Comparison of ENCODE assay signal across 8 mouse cellular contexts in genomic region chr4:34729851-34730341, GRCm38 (mm10). TPM values are rescaled to one million over a fixed set of nuclear protein-coding genes. Genes with fewer than 3 reads are reported as not detected.
DNase-seq lines count a peak whose midpoint lies in the region; ATAC-seq lines count a peak whose summit lies in the region.

Cfap206 (minus strand) TSS chr4:34730206.

- peak within 1 kb of the TSS; percentile 92 for H3K4me2 ChIP-seq in embryonic facial prominence, embryonic 13.5 days
- peak within 1 kb of the TSS; percentile 86 for H3K4me2 ChIP-seq in heart, embryonic 13.5 days
- H3K4me2 ChIP-seq in kidney, embryonic 16.5 days (replicated peaks; ENCODE audit: low read depth, low read length), result peak within 1 kb of the TSS; percentile 92
- peak within 1 kb of the TSS; percentile 82 for H3K4me2 ChIP-seq in liver, embryonic 16.5 days (ENCODE audit: low read depth, low read length)
- peak within 1 kb of the TSS; percentile 94 for H3K4me2 ChIP-seq in neural tube, embryonic 14.5 days (ENCODE audit: low read depth, low read length)

- no peaks in the 10 kb centered on the region for H3K36me3 ChIP-seq in embryonic facial prominence, embryonic 13.5 days
- H3K36me3 ChIP-seq in heart, embryonic 13.5 days, result no peaks in the 10 kb centered on the region
- H3K36me3 ChIP-seq in kidney, embryonic 16.5 days (ENCODE audit: insufficient read depth, low read length), result no peaks in the 10 kb centered on the region
- H3K36me3 ChIP-seq in liver, embryonic 16.5 days (ENCODE audit: control insufficient read depth, insufficient read depth), result no peaks in the 10 kb centered on the region
- H3K36me3 ChIP-seq in neural tube, embryonic 14.5 days (ENCODE audit: control insufficient read depth, insufficient read depth, low read length), result no peaks in the 10 kb centered on the region

- DNase-seq in A20 (ENCODE audit: low read depth, low spot score), result peak; percentile 71
- DNase-seq in adrenal gland, postnatal 4 days (ENCODE audit: low spot score in 2 of 2), result peak; percentile 45 to 69
- peak; percentile 85 for DNase-seq in testis, postnatal 10 days (ENCODE audit: low spot score)

- peak within 1 kb of the TSS; percentile 65 for H3K9ac ChIP-seq in embryonic facial prominence, embryonic 13.5 days
- H3K9ac ChIP-seq in heart, embryonic 13.5 days, result peak within 1 kb of the TSS; percentile 76
- peak within 1 kb of the TSS; percentile 60 for H3K9ac ChIP-seq in kidney, embryonic 16.5 days (replicated peaks; ENCODE audit: low read length)
- no peak within 1 kb of the TSS for H3K9ac ChIP-seq in liver, embryonic 16.5 days (ENCODE audit: low read depth, low read length)
- peak within 1 kb of the TSS; percentile 25; the same call in 1 of the 2 replicates for H3K9ac ChIP-seq in neural tube, embryonic 14.5 days (replicated peaks; ENCODE audit: low read depth, low read length)

- no peak within 1 kb of the TSS for H3K27ac ChIP-seq in embryonic facial prominence, embryonic 13.5 days
- H3K27ac ChIP-seq in heart, embryonic 13.5 days (replicated peaks), result no peak within 1 kb of the TSS
- no peak within 1 kb of the TSS for H3K27ac ChIP-seq in kidney, embryonic 16.5 days (ENCODE audit: low read length)
- H3K27ac ChIP-seq in liver, embryonic 16.5 days (ENCODE audit: low read length), result no peak within 1 kb of the TSS
- H3K27ac ChIP-seq in neural tube, embryonic 14.5 days (ENCODE audit: low read depth, low read length), result no peak within 1 kb of the TSS

- H3K27me3 ChIP-seq in embryonic facial prominence, embryonic 13.5 days, result peaks cover 16% of the 10 kb centered on the region
- no peaks in the 10 kb centered on the region for H3K27me3 ChIP-seq in heart, embryonic 13.5 days (replicated peaks)
- H3K27me3 ChIP-seq in kidney, embryonic 16.5 days (ENCODE audit: insufficient read depth, low read length), result no peaks in the 10 kb centered on the region; the same call in 1 of the 2 replicates
- peaks cover 11% of the 10 kb centered on the region for H3K27me3 ChIP-seq in liver, embryonic 16.5 days (ENCODE audit: control insufficient read depth, insufficient read depth, low read depth, low read length)
- H3K27me3 ChIP-seq in neural tube, embryonic 14.5 days (ENCODE audit: control insufficient read depth, insufficient read depth, low read length), result no peaks in the 10 kb centered on the region

- H3K9me3 ChIP-seq in embryonic facial prominence, embryonic 13.5 days, result no peaks in the 10 kb centered on the region
- H3K9me3 ChIP-seq in heart, embryonic 13.5 days, result no peaks in the 10 kb centered on the region
- no peaks in the 10 kb centered on the region for H3K9me3 ChIP-seq in kidney, embryonic 16.5 days (ENCODE audit: low read length)
- no peaks in the 10 kb centered on the region for H3K9me3 ChIP-seq in liver, embryonic 16.5 days (replicated peaks; ENCODE audit: control insufficient read depth, low read length)
- H3K9me3 ChIP-seq in neural tube, embryonic 14.5 days (ENCODE audit: control insufficient read depth, low read length), result no peaks in the 10 kb centered on the region

- H3K4me3 ChIP-seq in embryonic facial prominence, embryonic 13.5 days, result peak within 1 kb of the TSS; percentile 56
- peak within 1 kb of the TSS; percentile 63 for H3K4me3 ChIP-seq in heart, embryonic 13.5 days
- peak within 1 kb of the TSS; percentile 65 for H3K4me3 ChIP-seq in kidney, embryonic 16.5 days (ENCODE audit: low read length)
- peak within 1 kb of the TSS; percentile 59 for H3K4me3 ChIP-seq in liver, embryonic 16.5 days (ENCODE audit: low read depth, low read length)
- peak within 1 kb of the TSS; percentile 45 for H3K4me3 ChIP-seq in neural tube, embryonic 14.5 days (ENCODE audit: low read depth, low read length)

- peaks cover 7% of the 10 kb centered on the region for H3K4me1 ChIP-seq in embryonic facial prominence, embryonic 13.5 days
- 0 out of 2 replicates have a peak, but pooled peaks cover 5% of the 10 kb centered on the region for H3K4me1 ChIP-seq in heart, embryonic 13.5 days
- H3K4me1 ChIP-seq in kidney, embryonic 16.5 days (ENCODE audit: insufficient read depth, low read length), result 0 out of 2 replicates have a peak, but pooled peaks cover 4% of the 10 kb centered on the region
- H3K4me1 ChIP-seq in liver, embryonic 16.5 days (ENCODE audit: control insufficient read depth, low read depth, low read length), result peaks cover 8% of the 10 kb centered on the region
- no peaks in the 10 kb centered on the region for H3K4me1 ChIP-seq in neural tube, embryonic 14.5 days (ENCODE audit: control insufficient read depth, insufficient read depth, low read length)

- under 1% methylated on average over 38 of the region's 38 CpGs for WGBS in embryonic facial prominence, embryonic 13.5 days
- 1% methylated on average over 38 of the region's 38 CpGs for WGBS in heart, embryonic 13.5 days
- WGBS in kidney, embryonic 16.5 days, result under 1% methylated on average over 38 of the region's 38 CpGs
- 1% methylated on average over 38 of the region's 38 CpGs for WGBS in liver, embryonic 16.5 days (ENCODE audit: insufficient replicate concordance)
- WGBS in neural tube, embryonic 14.5 days, result under 1% methylated on average over 38 of the region's 38 CpGs

- peak; percentile 75; the same call in 1 of the 2 replicates for ATAC-seq in embryonic facial prominence, embryonic 13.5 days (ENCODE audit: insufficient number of reproducible peaks, insufficient read depth, low FRiP score, low TSS enrichment, low read depth)
- ATAC-seq in heart, embryonic 13.5 days (ENCODE audit: extremely low read depth, insufficient number of reproducible peaks, low FRiP score, low TSS enrichment), result peak; percentile 70
- ATAC-seq in kidney, embryonic 16.5 days (ENCODE audit: low FRiP score, low TSS enrichment), result peak; percentile 99
- ATAC-seq in liver, embryonic 16.5 days (ENCODE audit: low read depth), result peak; percentile 86
- peak; percentile 96 for ATAC-seq in neural tube, embryonic 14.5 days (ENCODE audit: low read depth)

RNA-seq across cellular contexts. Expression of gene Cfap206, which starts in this region (rescaled TPM):
- under 1 TPM; 0.51 to 0.81 TPM for total RNA-seq in adrenal gland, postnatal 4 days (2021)
- polyA plus RNA-seq in embryonic facial prominence, embryonic 13.5 days (2015; fragmentation: Nextera tagmentation; extraction: Ambion mirVana), result 0.27 and 1.3 TPM in 2 replicates
- polyA plus RNA-seq in heart, embryonic 13.5 days (2015; fragmentation: Nextera tagmentation; extraction: Ambion mirVana), result 0.24 TPM in 1 of 2 replicates, not detected in the other
- polyA plus RNA-seq in kidney, embryonic 16.5 days (2015; fragmentation: Nextera tagmentation; extraction: Ambion mirVana), result 1.5 and 1.7 TPM in 2 replicates
- polyA plus RNA-seq in liver, embryonic 16.5 days (2015; fragmentation: Nextera tagmentation; extraction: Ambion mirVana), result not detected in 2 replicates
- 2.0 and 2.3 TPM in 2 replicates for polyA plus RNA-seq in neural tube, embryonic 14.5 days (2014; fragmentation: Nextera tagmentation; extraction: Ambion mirVana)

Comparison
In these comparisons a context has a peak if more than half of its experiments do, and no peak if none do; other contexts are left out.
1. Peak in DNase-seq in adrenal gland, postnatal 4 days; RNA of the gene not detected or under 1 TPM.
2. Peak in ATAC-seq, H3K4me3 ChIP-seq, H3K9ac ChIP-seq and H3K4me2 ChIP-seq in heart, embryonic 13.5 days; RNA of the gene not detected or under 1 TPM.
3. Peak in ATAC-seq, H3K4me3 ChIP-seq and H3K4me2 ChIP-seq in liver, embryonic 16.5 days; RNA of the gene not detected or under 1 TPM.